Mouse (Mus musculus) neural tube, postnatal 0 days (tissue): Measurements from ENCODE around the gene Magi2. TPM values are rescaled to one million over a fixed set of nuclear protein-coding genes. Genes with fewer than 3 reads are reported as not detected.

Source experiments
- polyA plus RNA-seq: library from polyadenylated mRNA; unstranded; fragments of >200 nt; fragmentation: Nextera tagmentation; extraction: Ambion mirVana; gene quantifications from 2 replicates; pipeline ENCODE4 v1.2.1, GENCODE M21; 2015

Gene Magi2
- 23.9 and 24.3 TPM in 2 replicates for polyA plus RNA-seq

GRCm38 (mm10) chr5:19226866-19227243 is at the start of gene Magi2:
Gene Magi2, plus strand, starts transcription at chr5:19227036.

